Mouse (Mus musculus) embryonic facial prominence, embryonic 14.5 days (tissue): ENCODE results near the gene Iqch. TPM values are rescaled to one million over a fixed set of nuclear protein-coding genes. Genes with fewer than 3 reads are reported as not detected.

Experiments
- ATAC-seq: fragments of 200-750 bp; cut with Nextera tagmentation; 2 replicates; pipeline ENCODE4 v1.8.0; 2017; ENCODE audit warnings: low read depth, moderate number of reproducible peaks, moderate TSS enrichment
- DNase-seq: peaks from one replicate; pipeline ENCODE4 v3.0.0-alpha.2; 2015; ENCODE audit warnings: low spot score
- H3K27ac ChIP-seq: fragments of 300-500 bp; sonication (generic); replicated peaks from 2 replicates; pipeline ENCODE4 v1.5.1; 2014; ENCODE audit warnings: low read depth, mild to moderate bottlenecking, low read length, moderate library complexity
- H3K27me3 ChIP-seq: fragments of 300-500 bp; sonication (generic); replicated peaks from 2 replicates; pipeline ENCODE4 v1.6.1; 2014; ENCODE audit warnings: low read length; ENCODE audit not compliant: control insufficient read depth, insufficient read depth
- H3K36me3 ChIP-seq: fragments of 300-500 bp; sonication (generic); 2 replicates; pipeline ENCODE4 v1.6.1; 2014; ENCODE audit warnings: low read length, mixed read lengths; ENCODE audit not compliant: control insufficient read depth, insufficient read depth
- H3K4me1 ChIP-seq: fragments of 300-500 bp; sonication (generic); 2 replicates; pipeline ENCODE4 v1.6.1; 2014; ENCODE audit warnings: antibody characterized with exemption, low read length; ENCODE audit not compliant: control insufficient read depth, insufficient read depth
- H3K4me2 ChIP-seq: fragments of 300-500 bp; sonication (generic); 2 replicates; pipeline ENCODE4 v1.6.1; 2014; ENCODE audit warnings: low read depth, mild to moderate bottlenecking, low read length, moderate library complexity, mixed read lengths
- H3K4me3 ChIP-seq: fragments of 300-500 bp; sonication (generic); 2 replicates; pipeline ENCODE4 v1.5.1; 2014; ENCODE audit warnings: low read depth, mild to moderate bottlenecking, low read length
- H3K9ac ChIP-seq: fragments of 300-500 bp; sonication (generic); 2 replicates; pipeline ENCODE4 v1.6.1; 2014; ENCODE audit warnings: low read depth, mild to moderate bottlenecking, low read length, moderate library complexity, mixed read lengths
- H3K9me3 ChIP-seq: fragments of 300-500 bp; sonication (generic); 2 replicates; pipeline ENCODE4 v1.6.1; 2016; ENCODE audit warnings: low read length; ENCODE audit not compliant: control insufficient read depth
- WGBS: fragments of 180-500 bp; shearing (Covaris S2); extraction: QIAGEN DNeasy Blood & Tissue Kit; methylation state at CpG from one replicate; pipeline ENCODE4 v1.1.7; 2014; 5-methylcytosine and 5-hydroxymethylcytosine counted together
- polyA plus RNA-seq: library from polyadenylated mRNA; unstranded; fragments of >200 nt; fragmentation: Nextera tagmentation; extraction: Ambion mirVana; gene quantifications from 2 replicates; pipeline ENCODE4 v1.2.1, GENCODE M21; 2014

Iqch gene
- polyA plus RNA-seq, 1 experiment from 2014 or later, result 0.22 TPM

DNA sequence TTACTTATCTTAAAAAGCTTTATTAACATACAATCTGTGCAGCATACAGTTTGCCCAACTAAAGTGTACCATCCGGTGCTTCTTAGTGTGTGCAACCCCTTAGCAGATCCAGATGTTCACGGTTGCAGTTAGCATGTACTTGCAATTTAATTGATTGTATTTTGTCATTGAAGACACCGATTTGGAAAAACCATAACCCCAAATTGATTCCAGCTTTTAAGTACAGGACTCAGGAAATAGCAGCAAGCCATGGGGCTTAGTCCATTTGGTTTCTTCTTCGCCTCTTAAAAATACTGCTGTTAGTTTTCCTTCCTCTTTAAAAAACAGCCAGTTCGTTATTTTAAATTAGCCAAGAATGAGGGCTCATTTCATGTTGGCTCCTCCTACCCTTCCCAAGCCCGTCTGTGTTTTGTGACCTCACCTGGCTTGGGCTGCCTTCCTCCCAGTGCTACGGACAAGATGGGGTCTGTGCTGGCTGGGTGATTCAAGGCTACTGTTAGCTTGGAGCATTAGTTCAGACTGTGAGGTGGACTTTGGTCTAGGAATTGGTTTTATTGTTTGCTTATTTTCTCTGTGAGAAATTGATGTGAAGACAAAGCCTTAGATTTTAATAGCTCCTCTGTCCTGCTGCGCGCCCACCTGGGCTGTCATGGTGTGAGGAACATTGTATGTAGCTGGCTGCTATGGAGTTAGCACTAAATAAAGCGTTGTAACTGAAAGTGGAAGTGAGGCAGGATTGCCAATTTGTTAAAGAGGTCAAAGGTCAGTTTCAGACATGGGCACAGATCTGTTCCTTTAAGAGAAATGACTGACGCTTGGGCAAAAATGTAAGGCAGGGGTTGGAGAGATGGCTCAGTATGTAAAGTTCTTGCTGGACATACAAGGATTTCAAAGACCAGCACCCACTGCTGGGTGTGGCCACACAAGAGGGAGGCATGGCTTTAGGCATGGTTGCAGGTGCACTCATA, 12.0 kb upstream of the Iqch start:
- Histone ChIP-seq H3K9ac (no peak overlapping the region), H3K36me3 (peaks cover 24% of the 10 kb centered on the region), H3K4me1 (peaks cover 50% of the 10 kb centered on the region), H3K27ac (no peak overlapping the region; the same call in 1 of the 2 replicates), H3K9me3 (no peaks in the 10 kb centered on the region), H3K4me3 (no peak overlapping the region), H3K27me3 (no peaks in the 10 kb centered on the region), H3K4me2 (no peak overlapping the region)
- no peak for ATAC-seq
- DNase-seq, result peak; percentile 41
- 52% methylated on average over 11 of the region's 11 CpGs for WGBS

DNA sequence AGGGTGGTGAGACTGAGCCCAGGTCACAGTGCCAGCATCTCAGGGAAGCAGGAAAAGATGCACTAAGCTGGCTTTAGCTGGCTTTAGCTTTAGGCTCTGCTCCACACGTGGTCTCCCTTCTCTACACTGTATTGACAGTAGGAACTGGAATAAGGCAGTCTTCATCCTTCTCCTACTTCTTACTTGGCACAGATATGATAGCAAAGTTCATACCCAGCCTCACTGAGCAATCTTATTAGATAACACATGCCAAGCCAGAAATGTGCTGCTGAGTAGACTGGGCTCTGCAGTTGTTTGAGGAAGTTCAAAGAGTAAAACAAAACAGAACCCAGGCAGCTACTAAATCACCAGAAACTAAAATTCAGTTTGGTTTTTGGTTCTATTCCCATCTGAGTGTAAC, 11.3 kb upstream of the Iqch start:
- DNase-seq (peak; percentile 39), ATAC-seq (peak; percentile 37)

DNA sequence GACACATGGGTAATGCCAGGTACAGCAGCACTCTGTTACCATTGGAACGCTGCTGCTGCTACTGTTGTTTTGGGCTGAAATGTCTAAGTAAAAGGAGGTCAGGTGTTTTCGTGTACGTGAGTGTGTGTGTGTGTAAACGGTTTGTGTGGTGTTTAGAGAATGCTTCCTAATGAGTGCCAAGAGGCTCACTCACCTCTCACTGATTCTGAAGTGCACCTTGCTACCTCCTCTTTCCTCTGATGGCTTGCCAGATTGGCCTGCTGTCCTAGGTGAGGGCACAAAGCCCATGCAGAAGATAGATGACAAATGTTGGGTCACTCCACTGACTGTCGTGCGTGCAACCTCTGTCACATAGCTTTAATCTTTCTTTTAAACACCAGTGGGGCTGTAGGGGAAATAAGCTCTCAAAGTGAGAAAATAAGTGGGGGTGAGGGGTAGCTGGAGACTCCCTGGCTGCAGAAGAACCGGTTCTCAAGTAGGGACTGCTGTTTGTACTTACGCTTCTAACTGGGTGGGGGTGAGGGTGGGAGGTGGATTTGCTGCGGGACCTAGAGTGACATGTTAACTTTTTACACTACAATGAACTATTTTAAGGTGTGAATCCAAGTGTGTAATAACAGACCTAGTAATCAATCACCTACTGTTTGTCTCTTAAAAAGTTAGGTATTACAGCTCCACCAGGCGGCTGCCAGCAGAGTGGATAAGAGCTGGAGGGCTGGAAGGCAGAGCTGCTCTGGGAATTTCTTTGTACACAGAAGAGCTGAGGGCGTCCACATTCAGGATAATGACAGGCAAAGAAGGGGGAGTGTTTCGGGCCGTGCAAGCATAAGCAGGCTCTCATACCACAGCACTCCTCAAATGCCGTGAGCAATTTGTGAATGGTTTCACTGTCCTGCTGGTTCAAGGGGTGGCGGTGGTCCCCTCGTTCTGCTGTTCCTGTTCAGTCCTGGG, 10.5 kb upstream of the Iqch start:
- WGBS, result 39% methylated on average over 16 of the region's 16 CpGs
- Histone ChIP-seq H3K36me3 (peaks cover 11% of the 10 kb centered on the region), H3K27me3 (no peaks in the 10 kb centered on the region), H3K4me1 (peaks cover 57% of the 10 kb centered on the region), H3K4me3 (no peak overlapping the region), H3K9me3 (no peaks in the 10 kb centered on the region), H3K4me2 (peak overlapping the region; percentile 35), H3K27ac (peak overlapping the region; percentile 69), H3K9ac (peak overlapping the region; percentile 43; the same call in 1 of the 2 replicates)
- peak; percentile 89 for ATAC-seq
- DNase-seq, result peak; percentile 88

More for the DNA sequence above, 11.3 kb upstream of the Iqch start:
- Histone ChIP-seq H3K4me2 (peak overlapping the region; percentile 35), H3K36me3 (peaks cover 18% of the 10 kb centered on the region), H3K4me1 (peaks cover 57% of the 10 kb centered on the region), H3K27me3 (no peaks in the 10 kb centered on the region), H3K9ac (no peak overlapping the region), H3K4me3 (no peak overlapping the region), H3K27ac (peak overlapping the region; percentile 69), H3K9me3 (no peaks in the 10 kb centered on the region)
- WGBS, result 11% methylated on average over 1 of the region's 1 CpGs

DNA sequence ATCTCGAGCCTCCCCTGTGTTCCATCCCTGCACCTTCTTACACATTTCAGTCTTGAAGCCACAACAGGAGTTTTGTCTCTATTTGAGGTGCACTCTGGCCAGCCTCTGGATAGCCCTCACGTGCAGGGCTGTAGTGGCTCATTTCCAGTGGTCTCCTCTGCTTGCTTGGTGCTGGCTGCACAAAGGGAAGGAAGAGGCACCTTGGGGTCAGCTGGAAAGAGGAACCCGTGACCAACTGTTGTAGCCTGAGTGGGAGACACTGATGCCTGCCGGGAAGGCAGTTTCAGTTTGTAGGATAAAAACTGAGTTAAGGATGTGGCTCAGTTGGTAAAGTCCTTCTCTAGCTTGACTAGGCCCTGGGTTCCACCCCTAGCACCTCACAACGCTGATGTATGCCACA, 9.7 kb upstream of the Iqch start:
- H3K36me3 ChIP-seq, result peaks cover 2% of the 10 kb centered on the region
- no peak for DNase-seq
- H3K27me3 ChIP-seq, result no peaks in the 10 kb centered on the region
- no peak overlapping the region for H3K4me2 ChIP-seq
- WGBS, result 64% methylated on average over 5 of the region's 5 CpGs
- no peak overlapping the region for H3K27ac ChIP-seq
- H3K4me3 ChIP-seq, result no peak overlapping the region
- peaks cover 57% of the 10 kb centered on the region for H3K4me1 ChIP-seq
- ATAC-seq, result no peak
- no peak overlapping the region for H3K9ac ChIP-seq
- H3K9me3 ChIP-seq, result no peaks in the 10 kb centered on the region

DNA sequence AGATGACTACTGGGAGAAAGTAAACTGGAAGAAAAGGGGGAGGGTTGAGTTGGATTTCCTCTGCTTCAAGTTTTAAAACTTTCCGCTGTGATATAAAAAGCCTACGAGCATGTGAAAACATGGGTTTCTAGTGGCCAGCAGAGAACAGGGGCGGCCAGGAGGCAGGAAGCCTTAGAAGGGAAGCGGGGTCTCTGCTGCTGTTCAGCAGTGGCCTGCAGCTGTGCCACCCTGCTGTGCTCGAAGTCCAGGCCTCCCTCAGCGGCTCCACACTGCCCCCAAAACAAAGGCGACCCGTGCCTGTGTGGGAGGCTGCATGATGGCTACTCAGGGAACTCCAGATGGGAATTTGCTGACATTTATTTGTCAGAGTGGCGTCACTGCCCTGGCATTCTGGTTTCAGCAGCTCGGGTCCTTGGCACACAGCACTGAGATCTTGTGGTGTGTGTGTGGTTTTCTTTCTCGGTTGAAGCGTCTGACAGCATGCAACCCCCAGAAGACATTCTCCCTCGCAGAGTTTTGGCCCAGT, 8.6 kb upstream of the Iqch start:
- H3K36me3 ChIP-seq, result no peaks in the 10 kb centered on the region
- no peaks in the 10 kb centered on the region for H3K27me3 ChIP-seq
- ATAC-seq (no peak; the same call in 1 of the 2 replicates), DNase-seq (peak; percentile 79)
- H3K9me3 ChIP-seq, result no peaks in the 10 kb centered on the region
- H3K27ac ChIP-seq, result peak overlapping the region; percentile 71
- 24% methylated on average over 13 of the region's 13 CpGs for WGBS
- H3K4me2 ChIP-seq, result peak overlapping the region; percentile 39
- no peak overlapping the region for H3K4me3 ChIP-seq
- H3K9ac ChIP-seq, result peak overlapping the region; percentile 37; the same call in 1 of the 2 replicates
- H3K4me1 ChIP-seq, result peaks cover 57% of the 10 kb centered on the region

DNA sequence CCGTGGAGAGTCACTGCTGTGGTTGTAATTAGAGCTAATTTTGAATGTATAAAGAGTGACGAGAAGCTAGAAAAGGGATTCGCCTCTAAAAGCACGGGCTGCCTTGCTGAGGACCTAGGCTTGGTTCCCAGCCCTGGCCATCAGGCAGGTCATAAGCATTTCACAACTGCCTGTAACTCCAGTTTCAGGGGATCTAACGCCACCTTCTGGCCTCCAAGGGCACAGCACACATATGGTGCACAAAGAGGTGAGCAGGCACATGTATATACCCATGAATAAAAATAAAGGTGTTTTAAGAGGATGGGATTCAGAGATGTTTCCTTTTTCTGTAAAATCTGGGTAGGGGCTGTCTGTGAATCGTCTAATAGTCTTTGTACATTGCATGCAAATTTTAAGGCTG, 7.9 kb upstream of the Iqch start:
- H3K4me1 ChIP-seq, result peaks cover 57% of the 10 kb centered on the region
- 83% methylated on average over 6 of the region's 6 CpGs for WGBS
- no peak for ATAC-seq
- no peaks in the 10 kb centered on the region for H3K9me3 ChIP-seq
- H3K9ac ChIP-seq, result no peak overlapping the region
- no peak overlapping the region for H3K4me3 ChIP-seq
- H3K36me3 ChIP-seq, result no peaks in the 10 kb centered on the region
- H3K27me3 ChIP-seq, result no peaks in the 10 kb centered on the region
- DNase-seq, result no peak
- peak overlapping the region; percentile 71 for H3K27ac ChIP-seq
- H3K4me2 ChIP-seq, result no peak overlapping the region

DNA sequence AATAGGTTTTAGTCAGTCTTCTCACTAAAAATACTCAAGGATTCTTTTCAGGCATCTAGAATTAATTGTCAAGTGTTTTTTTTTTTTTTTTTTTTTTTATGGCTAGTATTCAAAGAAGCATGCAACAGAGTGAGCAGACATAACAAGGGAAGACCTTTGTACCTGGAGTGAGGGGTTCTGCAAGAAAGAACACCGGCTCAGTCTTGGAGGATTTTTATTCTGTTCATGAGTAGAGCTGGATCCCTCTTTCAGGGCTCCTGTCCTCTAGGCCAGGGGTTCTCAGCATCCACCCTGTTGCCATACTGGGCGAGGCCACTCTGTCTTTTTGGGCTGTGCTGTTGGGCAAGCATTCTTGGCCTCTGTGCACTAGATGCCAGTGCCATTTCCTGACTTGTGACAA, 7.5 kb upstream of the Iqch start:
- Histone ChIP-seq H3K4me1 (peaks cover 57% of the 10 kb centered on the region), H3K27ac (0 out of 2 replicates have a peak overlapping the region, but pooled peaks have one; percentile 71), H3K4me3 (no peak overlapping the region), H3K36me3 (no peaks in the 10 kb centered on the region), H3K27me3 (no peaks in the 10 kb centered on the region), H3K9ac (no peak overlapping the region), H3K4me2 (no peak overlapping the region), H3K9me3 (no peaks in the 10 kb centered on the region)
- ATAC-seq, result no peak
- no peak for DNase-seq
- 97% methylated on average over 2 of the region's 2 CpGs for WGBS

DNA sequence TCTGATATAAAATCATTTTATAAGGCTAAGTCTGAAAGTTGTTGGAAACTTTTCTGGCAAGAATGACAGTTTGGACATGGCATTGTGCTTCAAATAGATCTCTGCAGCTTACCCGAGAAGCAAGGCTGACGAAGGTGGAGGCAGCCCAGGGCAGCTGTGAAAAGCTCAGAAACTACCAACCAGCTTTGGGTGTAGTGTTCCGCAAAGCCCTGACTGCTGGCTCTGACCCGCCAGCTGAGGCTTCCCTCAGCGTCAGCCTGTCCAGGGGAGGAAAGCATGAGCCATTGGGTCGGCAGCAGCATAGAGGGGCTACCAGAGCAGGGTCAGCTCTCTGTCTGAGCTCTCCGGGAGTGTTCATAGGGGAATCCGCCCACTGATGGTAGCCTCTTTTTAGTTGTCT, 7.0 kb upstream of the Iqch start:
- ATAC-seq (no peak), DNase-seq (no peak)
- 62% methylated on average over 8 of the region's 8 CpGs for WGBS
- Histone ChIP-seq H3K4me1 (peaks cover 53% of the 10 kb centered on the region), H3K27ac (no peak overlapping the region), H3K9ac (no peak overlapping the region), H3K4me3 (no peak overlapping the region), H3K36me3 (no peaks in the 10 kb centered on the region), H3K27me3 (no peaks in the 10 kb centered on the region), H3K9me3 (no peaks in the 10 kb centered on the region), H3K4me2 (no peak overlapping the region)
